Comparison of ENCODE assay signal across 24 mouse cellular contexts in the genomic region with DNA sequence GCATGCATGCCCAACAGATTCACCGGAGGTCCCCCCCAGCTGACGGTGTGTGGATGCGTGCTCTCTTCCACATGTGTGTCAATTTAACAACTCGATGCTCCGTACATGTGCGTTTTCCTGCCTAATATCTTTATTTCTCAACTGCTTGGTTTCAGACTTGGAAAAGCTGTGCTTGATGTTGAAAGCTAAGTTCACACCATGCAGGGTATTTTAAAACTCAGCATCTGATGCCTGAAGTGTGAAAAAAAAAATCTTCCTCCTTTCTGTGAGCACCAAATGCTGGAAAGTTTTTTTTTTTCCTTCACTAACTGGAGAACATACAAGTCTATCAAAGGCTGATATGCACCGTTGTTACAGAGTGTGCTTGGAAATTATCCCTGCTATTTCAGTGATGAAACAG.
A peak's percentile ranks its signal among the peaks of the same experiment; 100 is the strongest.
DNase-seq lines count a peak whose midpoint lies in the region; ATAC-seq lines count a peak whose summit lies in the region.
"Had no signal": no experiment of that assay in that cellular context is flagged by ENCODE, and none has a peak within 500 bp of the region (broad histone marks: within the 10 kb centered on the region; RNA-seq: fewer than 3 reads in every experiment).

No protein-coding gene starts in this region.

- no peak overlapping the region for H3K27ac ChIP-seq in forebrain, embryonic 14.5 days (ENCODE audit: low read depth, low read length)
- H3K27ac ChIP-seq in forebrain, embryonic 10.5 days = no peak overlapping the region
- H3K27ac ChIP-seq: embryonic facial prominence, embryonic 15.5 days; heart, adult 2 months; heart, embryonic 15.5 days; hindbrain, embryonic 13.5 days; hindbrain, postnatal 0 days had no signal

- 88% methylated on average over 7 of the region's 7 CpGs for WGBS in forebrain, embryonic 14.5 days
- 94% methylated on average over 7 of the region's 7 CpGs for whole genome bisulfite sequencing in forebrain, embryonic 10.5 days

- no peaks in the 10 kb centered on the region for H3K4me1 ChIP-seq in forebrain, embryonic 14.5 days (ENCODE audit: control insufficient read depth, insufficient read depth, low read length)
- H3K4me1 ChIP-seq in forebrain, embryonic 10.5 days = peaks cover 8% of the 10 kb centered on the region
- H3K4me1 ChIP-seq: embryonic facial prominence, embryonic 15.5 days; heart, embryonic 15.5 days had no signal

- H3K27me3 ChIP-seq in forebrain, embryonic 14.5 days (replicated peaks; ENCODE audit: control insufficient read depth, insufficient read depth, low read length) = no peaks in the 10 kb centered on the region
- no peaks in the 10 kb centered on the region for H3K27me3 ChIP-seq in forebrain, embryonic 10.5 days (ENCODE audit: poor library complexity, severe bottlenecking)
- H3K27me3 ChIP-seq: embryonic facial prominence, embryonic 15.5 days; heart, embryonic 15.5 days had no signal

- H3K9me3 ChIP-seq in forebrain, embryonic 14.5 days (replicated peaks; ENCODE audit: control insufficient read depth, low read length) = no peaks in the 10 kb centered on the region
- H3K9me3 ChIP-seq in forebrain, embryonic 10.5 days = no peaks in the 10 kb centered on the region
- H3K9me3 ChIP-seq: embryonic facial prominence, embryonic 15.5 days; heart, embryonic 15.5 days; hindbrain, embryonic 13.5 days had no signal

- H3K4me3 ChIP-seq in forebrain, embryonic 14.5 days (ENCODE audit: low read depth, low read length) = no peak overlapping the region
- no peak overlapping the region for H3K4me3 ChIP-seq in forebrain, embryonic 10.5 days
- H3K4me3 ChIP-seq: embryonic facial prominence, embryonic 15.5 days; erythroblast, embryonic 14.5 days; heart, adult 2 months; heart, embryonic 15.5 days; hindbrain, embryonic 13.5 days had no signal

- DNase-seq in forebrain, embryonic 14.5 days (ENCODE audit: low spot score) = peak; percentile 27
- DNase-seq in forebrain, embryonic 10.5 days (ENCODE audit: extremely low spot score, low spot score) = no peak
- peak; percentile 9 to 37 for DNase-seq in frontal cortex, postnatal 36 days (ENCODE audit: low spot score in 2 of 2)
- DNase-seq in frontal cortex, postnatal 14 days (ENCODE audit: low spot score in 2 of 2) = no peak
- peak; percentile 12 for DNase-seq in right cerebral cortex, adult 18-20 months
- no peak for DNase-seq in right cerebral cortex, postnatal 4 days
- peak; percentile 65 for DNase-seq in telencephalon, adult 2 months (ENCODE audit: low read depth, low spot score)
- DNase-seq in adrenal gland, adult 2 months = no peak
- DNase-seq: adrenal gland, postnatal 10 days; B cell, adult 2 months; cerebellum, adult 2 months; cerebellum, postnatal 14 days; embryo, embryonic 11 days; gastrocnemius, postnatal 10 days; heart, adult 2 months; heart, postnatal 14 days had no signal

- no peaks in the 10 kb centered on the region for H3K36me3 ChIP-seq in forebrain, embryonic 14.5 days (ENCODE audit: control insufficient read depth, insufficient read depth, low read length)
- no peaks in the 10 kb centered on the region for H3K36me3 ChIP-seq in forebrain, embryonic 10.5 days (replicated peaks)
- H3K36me3 ChIP-seq: embryonic facial prominence, embryonic 15.5 days; G1E; heart, embryonic 15.5 days; hindbrain, embryonic 13.5 days had no signal

- no peak overlapping the region for H3K4me2 ChIP-seq in forebrain, embryonic 14.5 days (ENCODE audit: low read length)
- H3K4me2 ChIP-seq: embryonic facial prominence, embryonic 15.5 days; heart, embryonic 11.5 days; heart, embryonic 15.5 days; hindbrain, embryonic 13.5 days had no signal

- ATAC-seq in forebrain, embryonic 14.5 days = no peak
- ATAC-seq: CD4-positive, CD25-positive, alpha-beta regulatory T cell, adult 4 months; hindbrain, postnatal 0 days had no signal

- H3K9ac ChIP-seq in forebrain, embryonic 14.5 days (ENCODE audit: low read length) = no peak overlapping the region
- H3K9ac ChIP-seq: embryonic facial prominence, embryonic 15.5 days; heart, embryonic 15.5 days; hindbrain, embryonic 13.5 days had no signal

Comparison
In these comparisons a context has a peak if more than half of its experiments do, and no peak if none do; other contexts are left out.
1. DNase-seq: peak in forebrain, embryonic 14.5 days (single experiment), frontal cortex, postnatal 36 days (2 of 2), right cerebral cortex, adult 18-20 months (single experiment) and telencephalon, adult 2 months (single experiment); none in forebrain, embryonic 10.5 days (single experiment), frontal cortex, postnatal 14 days (0 of 2), right cerebral cortex, postnatal 4 days (single experiment) and adrenal gland, adult 2 months (single experiment).